Mouse (Mus musculus) megakaryocyte, embryonic 14.5 days (primary cell): ENCODE measurements around the gene Tmem213.

ENCODE experiments used
- FLI1 ChIP-seq: IDR thresholded peaks from 2 replicates; pipeline ENCODE4 v1.6.1; 2012; ENCODE audit warnings: low read length, inconsistent platforms, mixed read lengths
- GATA1 ChIP-seq: IDR thresholded peaks from 3 replicates; pipeline ENCODE4 v1.6.1; 2012; ENCODE audit warnings: mixed read lengths, low read length, inconsistent platforms, borderline replicate concordance

- TF ChIP-seq GATA1 (no peak), FLI1 (no peak)
These were observed 16.5 kb upstream of the Tmem213 start for GRCm38 (mm10) chr6:38092539-38092938.
